10 mouse cellular contexts compared by ENCODE assay signal in the genomic region with DNA sequence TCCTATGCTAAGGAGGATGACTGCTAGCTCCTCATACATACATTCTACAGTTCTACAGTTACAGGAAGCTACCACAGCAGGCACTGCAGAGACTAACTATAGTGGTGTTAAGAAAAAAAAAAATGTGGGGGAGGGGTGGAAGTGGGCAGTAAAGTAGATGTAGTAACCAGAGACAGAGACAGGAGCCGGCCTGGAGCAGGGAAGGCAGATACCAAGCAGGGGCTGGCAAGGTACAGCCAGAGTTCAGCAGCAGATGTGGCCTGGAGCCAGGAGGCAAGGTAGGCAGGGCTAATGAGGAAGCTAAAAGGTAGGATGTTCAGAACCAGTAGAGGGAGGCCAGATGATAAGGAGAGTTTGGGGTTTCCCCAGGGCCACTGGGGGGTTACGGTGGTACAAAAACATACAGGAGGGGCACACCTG. TPM values are rescaled to one million over a fixed set of nuclear protein-coding genes. Genes with fewer than 3 reads are reported as not detected.
DNase-seq lines count a peak whose midpoint lies in the region; ATAC-seq and TF ChIP-seq lines count a peak whose summit lies in the region.
"Had no signal": no experiment of that assay in that cellular context is flagged by ENCODE, and none has a peak within 500 bp of the region (broad histone marks: within the 10 kb centered on the region; RNA-seq: fewer than 3 reads in every experiment).

No protein-coding gene starts in this region.

- TF ChIP-seq CTCF in kidney, postnatal 0 days (IDR thresholded peaks at IDR 0.05; ENCODE audit: low read depth): no peak
- TF ChIP-seq CTCF in kidney, adult 2 months (conservative IDR thresholded peaks at IDR 0.05; ENCODE audit: insufficient read depth, insufficient read length, low read depth, low read length): no peak

- no peaks in the 10 kb centered on the region for H3K27me3 ChIP-seq in kidney, postnatal 0 days (ENCODE audit: insufficient read depth, low read length)
- no peaks in the 10 kb centered on the region for H3K27me3 ChIP-seq in kidney, adult 2 months (replicated peaks; ENCODE audit: control insufficient read depth, insufficient read depth, low read length)
- no peaks in the 10 kb centered on the region for H3K27me3 ChIP-seq in kidney, embryonic 16.5 days (ENCODE audit: insufficient read depth, low read length)
- H3K27me3 ChIP-seq: hindbrain, embryonic 15.5 days; midbrain, embryonic 13.5 days had no signal

- H3K4me2 ChIP-seq in kidney, postnatal 0 days (ENCODE audit: low read length): no peak overlapping the region
- H3K4me2 ChIP-seq in kidney, embryonic 16.5 days (replicated peaks; ENCODE audit: low read depth, low read length): no peak overlapping the region

- ATAC-seq in kidney, postnatal 0 days (replicated peaks; ENCODE audit: low FRiP score, low read depth): no peak
- peak; percentile 76 for ATAC-seq in CD4-positive, CD25-positive, alpha-beta regulatory T cell, adult 4 months
- ATAC-seq in megakaryocyte, adult 5-6 weeks (ENCODE audit: poor library complexity, severe bottlenecking): peak; percentile 16; the same call in 1 of the 2 replicates
- ATAC-seq in kidney, embryonic 16.5 days (ENCODE audit: low FRiP score, low TSS enrichment): no peak
- ATAC-seq: midbrain, embryonic 13.5 days had no signal

- H3K36me3 ChIP-seq in kidney, postnatal 0 days (ENCODE audit: insufficient read depth, low read length): no peaks in the 10 kb centered on the region
- H3K36me3 ChIP-seq in kidney, adult 2 months (ENCODE audit: control insufficient read depth, insufficient read depth, low read length): no peaks in the 10 kb centered on the region
- peaks cover 4% of the 10 kb centered on the region; the same call in 1 of the 2 replicates for H3K36me3 ChIP-seq in kidney, embryonic 16.5 days (ENCODE audit: insufficient read depth, low read length)
- H3K36me3 ChIP-seq: hindbrain, embryonic 15.5 days; midbrain, embryonic 13.5 days had no signal

- H3K9me3 ChIP-seq in kidney, postnatal 0 days (replicated peaks; ENCODE audit: low read length): no peaks in the 10 kb centered on the region
- no peaks in the 10 kb centered on the region for H3K9me3 ChIP-seq in kidney, embryonic 16.5 days (ENCODE audit: low read length)
- H3K9me3 ChIP-seq: hindbrain, embryonic 15.5 days; midbrain, embryonic 13.5 days had no signal

- 39% methylated on average over 2 of the region's 2 CpGs for WGBS in kidney, postnatal 0 days
- 38% methylated on average over 2 of the region's 2 CpGs for WGBS in kidney, adult 2 months
- WGBS in kidney, embryonic 16.5 days: 53% methylated on average over 2 of the region's 2 CpGs

- no peak overlapping the region for H3K9ac ChIP-seq in kidney, postnatal 0 days (ENCODE audit: low read depth, low read length)
- no peak overlapping the region for H3K9ac ChIP-seq in kidney, embryonic 16.5 days (replicated peaks; ENCODE audit: low read length)
- H3K9ac ChIP-seq: hindbrain, embryonic 15.5 days; midbrain, embryonic 13.5 days had no signal

- peak; percentile 61 for DNase-seq in kidney, postnatal 0 days (ENCODE audit: low spot score)
- DNase-seq in kidney, adult 2 months: no peak
- DNase-seq in T-cell, adult 2 months (ENCODE audit: low spot score): peak; percentile 60
- no peak for DNase-seq in urinary bladder, postnatal 10 days (ENCODE audit: low spot score)

- TF ChIP-seq POLR2A in kidney, adult 2 months (IDR thresholded peaks at IDR 0.05; ENCODE audit: low read depth, low read length): no peak

- no peak overlapping the region for H3K4me3 ChIP-seq in kidney, postnatal 0 days (replicated peaks; ENCODE audit: low read depth, low read length)
- no peak overlapping the region for H3K4me3 ChIP-seq in kidney, adult 2 months (ENCODE audit: insufficient read depth, low read depth, low read length)
- no peak overlapping the region for H3K4me3 ChIP-seq in kidney, embryonic 16.5 days (ENCODE audit: low read length)
- H3K4me3 ChIP-seq: erythroblast, embryonic 14.5 days; hindbrain, embryonic 15.5 days; midbrain, embryonic 13.5 days had no signal

- peaks cover 8% of the 10 kb centered on the region for H3K4me1 ChIP-seq in kidney, postnatal 0 days (replicated peaks; ENCODE audit: insufficient read depth, low read length)
- peaks cover 12% of the 10 kb centered on the region; the same call in 1 of the 2 replicates for H3K4me1 ChIP-seq in kidney, adult 2 months (ENCODE audit: control insufficient read depth, insufficient read depth, low read length)
- peaks cover 54% of the 10 kb centered on the region for H3K4me1 ChIP-seq in kidney, embryonic 16.5 days (ENCODE audit: insufficient read depth, low read length)

- no peak overlapping the region for H3K27ac ChIP-seq in kidney, postnatal 0 days
- no peak overlapping the region for H3K27ac ChIP-seq in kidney, adult 2 months (ENCODE audit: insufficient read depth, low read depth, low read length)
- H3K27ac ChIP-seq in kidney, embryonic 16.5 days (ENCODE audit: low read length): no peak overlapping the region

RNA-seq across cellular contexts. Expression of a gene that starts 36.6 kb away (rescaled TPM):
- polyA plus RNA-seq in kidney, postnatal 0 days (2015; fragmentation: Nextera tagmentation; extraction: Ambion mirVana): 50.2 and 53.9 TPM in 2 replicates
- polyA plus RNA-seq in kidney, adult 2 months (2012; rRNA removed): 27.5 and 28.1 TPM in 2 replicates
- polyA plus RNA-seq in CD4-positive, CD25-positive, alpha-beta regulatory T cell, adult 4 months (2017; shearing (Covaris generic)): 10 to 100 TPM; 26.0 to 26.3 TPM
- total RNA-seq in megakaryocyte, adult 5-6 weeks (2015): 27.1 and 29.4 TPM in 2 replicates
- total RNA-seq in megakaryocyte, adult 5-6 weeks (2017): 19.8 and 22.6 TPM in 2 replicates
- 41.3 and 45.6 TPM in 2 replicates for polyA plus RNA-seq in kidney, embryonic 16.5 days (2015; fragmentation: Nextera tagmentation; extraction: Ambion mirVana)

Comparison
In these comparisons a context has a peak if more than half of its experiments do, and no peak if none do; other contexts are left out.
1. DNase-seq: peak in kidney, postnatal 0 days (single experiment) and T-cell, adult 2 months (single experiment); none in kidney, adult 2 months (single experiment) and urinary bladder, postnatal 10 days (single experiment).
2. ATAC-seq: peak in CD4-positive, CD25-positive, alpha-beta regulatory T cell, adult 4 months (single experiment) and megakaryocyte, adult 5-6 weeks (single experiment); none in kidney, postnatal 0 days (single experiment) and kidney, embryonic 16.5 days (single experiment).